Mouse (Mus musculus): ENCODE data around the gene Mrps35. TPM values are rescaled to one million over a fixed set of nuclear protein-coding genes. Genes with fewer than 3 reads are reported as not detected.

The Mrps35 gene
- total RNA-seq, 4 experiments from 2014 or later = 42.8 to 52.5 (median 45.9) TPM

- DNase-seq (ENCODE audit: low spot score in 2 of 2) = no peak
Measured at GRCm38 (mm10) chr6:147086594-147087225, 44.1 kb downstream of the Mrps35 start, which contains the start of gene Mansc4. Gene Mansc4 (minus strand): TSS chr6:147087032.

DNA sequence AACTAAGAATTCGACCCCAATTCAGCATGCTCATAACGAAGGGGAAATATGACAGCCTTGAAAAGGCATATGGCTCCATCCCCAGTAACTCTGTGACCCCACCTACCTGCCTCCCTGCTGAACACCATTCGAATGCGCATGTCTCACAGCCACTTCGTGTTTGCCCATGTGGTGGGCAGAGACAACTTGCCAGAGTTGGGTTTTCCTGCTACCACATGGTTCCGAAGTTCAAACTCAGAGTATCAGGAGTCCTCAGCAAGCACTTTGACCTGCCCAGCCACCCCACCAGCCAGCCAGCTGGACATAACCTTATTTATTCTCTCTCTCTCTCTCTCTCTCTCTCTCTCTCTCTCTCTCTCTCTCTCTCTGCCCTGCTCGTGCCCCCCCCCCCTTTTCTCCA is 45.2 kb downstream of the Mrps35 start:
- DNase-seq (ENCODE audit: low spot score in 2 of 2) = no peak

- DNase-seq (ENCODE audit: low spot score in 2 of 2) = no peak
Measured at GRCm38 (mm10) chr6:147088517-147088916, 46.0 kb downstream of the Mrps35 start.

DNA sequence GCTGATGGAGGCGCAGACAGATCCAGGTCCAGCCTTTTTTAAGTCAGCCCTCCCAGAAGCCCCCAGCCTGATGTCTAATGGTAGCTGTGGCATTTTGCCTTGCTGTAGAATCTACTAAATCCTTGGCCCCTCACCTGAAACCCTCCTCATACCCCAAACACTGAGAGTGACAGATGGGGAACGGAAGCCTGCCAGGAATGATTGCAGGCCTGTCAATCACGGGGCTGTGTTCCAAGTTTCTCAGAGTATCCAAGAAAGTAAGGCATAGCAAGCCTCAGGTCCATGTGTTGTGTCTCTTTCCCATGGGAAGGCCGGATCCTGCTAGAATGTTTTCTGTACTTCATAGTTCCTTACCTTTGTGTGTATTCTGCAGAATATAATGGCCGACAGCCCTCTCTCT is 47.6 kb downstream of the Mrps35 start:
- peak in 1 of 2 experiments; percentile 19 for DNase-seq (ENCODE audit: low spot score in 2 of 2)

DNA sequence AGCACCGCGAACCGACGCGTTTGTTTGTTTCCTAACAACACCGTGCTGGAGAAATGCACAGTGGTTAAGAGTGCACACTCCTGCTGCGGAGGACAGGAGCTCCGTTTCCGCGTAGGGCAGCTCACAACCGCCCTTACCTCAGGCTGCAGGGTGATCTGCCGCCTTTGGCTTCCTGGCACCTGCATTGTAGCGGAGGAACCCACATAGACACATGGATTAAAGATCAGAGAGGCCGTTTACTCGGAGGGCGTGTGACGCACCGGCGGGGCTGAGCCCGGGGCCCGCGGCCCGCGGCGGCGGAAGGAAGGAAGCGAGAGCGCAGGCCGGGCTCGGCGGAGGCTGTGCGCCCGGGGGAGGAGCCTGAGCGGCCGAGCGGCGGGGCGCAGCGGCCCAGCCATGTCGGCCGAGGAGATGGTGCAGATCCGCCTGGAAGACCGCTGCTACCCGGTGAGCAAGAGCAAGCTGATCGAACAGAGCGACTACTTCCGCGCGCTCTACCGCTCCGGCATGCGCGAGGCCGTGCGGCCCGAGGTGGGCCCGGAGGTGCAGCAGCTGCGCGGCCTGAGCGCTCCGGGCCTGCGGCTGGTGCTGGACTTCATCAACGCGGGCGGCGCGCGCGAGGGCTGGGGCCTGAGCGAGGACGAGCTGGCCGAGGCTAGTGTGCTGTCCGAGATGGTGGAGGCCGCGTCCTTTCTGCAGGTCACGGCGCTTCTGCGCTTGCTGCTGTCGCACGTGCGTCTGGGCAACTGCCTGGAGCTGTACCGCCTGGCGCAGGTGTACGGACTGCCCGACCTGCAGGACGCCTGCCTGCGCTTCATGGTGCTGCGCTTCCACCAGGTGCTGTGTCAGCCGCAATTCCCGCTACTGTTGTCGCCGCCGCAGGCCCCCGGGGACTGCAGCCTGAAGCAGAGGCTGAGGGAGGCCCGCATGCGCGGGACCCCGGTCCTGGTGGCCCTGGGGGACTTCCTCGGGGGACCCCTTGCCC is 48.9 kb downstream of the Mrps35 start, which contains the start of gene Klhl42:
TSS of gene Klhl42 (plus strand) at position 244 of the 985 bp plus-strand sequence.
- peak; percentile 29 to 61 for DNase-seq (ENCODE audit: low spot score in 2 of 2)

GRCm38 (mm10) chr6:147092136-147092535 is 49.6 kb downstream of the Mrps35 start:
- DNase-seq (ENCODE audit: low spot score in 2 of 2) = peak; percentile 21 to 44

GRCm38 (mm10) chr6:147094771-147095170 is 52.2 kb downstream of the Mrps35 start:
- DNase-seq (ENCODE audit: low spot score in 2 of 2) = no peak

- DNase-seq (ENCODE audit: low spot score in 2 of 2) = no peak
Measured at GRCm38 (mm10) chr6:147096109-147096508, 53.5 kb downstream of the Mrps35 start.

DNA sequence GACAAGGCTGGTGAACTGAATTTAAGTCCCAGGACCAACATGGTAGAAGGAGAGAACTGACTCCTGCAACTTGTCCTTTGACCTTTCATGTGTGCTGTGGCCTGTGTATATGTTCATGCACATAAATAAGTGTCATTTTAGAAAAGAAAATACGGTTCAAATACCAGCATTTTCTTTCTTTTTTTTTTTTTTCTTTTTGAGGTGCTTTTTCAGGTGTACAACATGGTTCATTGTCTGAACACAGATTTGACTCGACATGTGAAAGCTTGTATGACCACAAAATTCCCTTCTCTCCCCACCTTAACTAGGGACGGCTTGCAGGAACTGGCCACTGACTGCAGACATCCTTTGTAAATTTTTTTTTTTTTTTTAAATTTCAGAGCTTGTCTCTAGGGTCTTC is 54.4 kb downstream of the Mrps35 start:
- no peak for DNase-seq (ENCODE audit: low spot score in 2 of 2)

DNA sequence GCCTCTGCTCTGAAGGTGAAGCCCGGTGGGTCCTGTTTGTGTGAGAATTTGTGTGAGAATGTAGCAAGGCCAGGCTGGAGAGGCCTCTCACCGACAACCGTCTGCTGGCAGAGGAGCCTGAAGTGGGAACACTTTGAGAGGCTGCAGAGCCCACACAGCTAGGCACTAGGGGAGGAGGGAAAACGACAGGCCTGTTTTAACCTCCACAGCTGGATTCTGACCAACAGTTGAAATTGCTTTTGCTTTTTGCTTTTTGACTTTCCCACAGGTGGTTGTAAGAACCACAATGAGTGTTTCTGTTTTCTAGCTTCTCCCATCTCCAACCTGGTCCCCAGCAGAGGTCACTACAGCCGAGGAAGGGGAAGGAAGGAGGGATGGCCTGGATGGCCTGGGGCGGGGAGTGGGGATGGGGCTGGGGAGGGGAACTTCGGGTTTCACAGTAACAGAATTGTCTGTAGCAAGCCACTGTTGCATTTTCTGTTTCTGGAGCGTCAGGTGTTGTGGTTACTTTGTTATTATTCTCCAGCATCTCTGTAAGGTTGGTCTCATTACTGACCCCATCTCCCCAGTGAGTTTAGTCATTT is 54.9 kb downstream of the Mrps35 start:
- DNase-seq (ENCODE audit: low spot score in 2 of 2) = no peak

GRCm38 (mm10) chr6:147099458-147100277 is 57.1 kb downstream of the Mrps35 start:
- no peak for DNase-seq (ENCODE audit: low spot score in 2 of 2)

- DNase-seq (ENCODE audit: low spot score in 2 of 2) = no peak
Measured at GRCm38 (mm10) chr6:147102293-147102692, 59.7 kb downstream of the Mrps35 start.

DNA sequence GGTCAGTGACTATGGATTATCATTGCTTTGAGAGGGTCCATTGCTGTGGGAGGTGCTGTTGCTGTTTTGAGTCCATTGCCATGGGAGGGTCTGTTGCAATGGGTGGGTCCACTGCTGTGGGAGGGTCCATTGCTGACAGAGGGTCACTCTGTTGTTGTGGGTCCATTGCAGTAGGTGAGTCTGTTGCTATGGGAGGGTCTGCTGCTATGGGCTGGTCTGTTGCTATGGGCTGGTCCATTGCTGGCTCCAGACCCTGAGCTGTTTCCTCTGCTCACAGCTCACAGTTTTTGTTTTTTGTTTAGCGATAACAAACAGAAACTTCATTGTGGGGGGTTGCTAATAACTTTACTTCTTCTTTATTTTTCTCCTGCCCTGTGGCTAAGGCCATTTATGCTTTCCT is 63.0 kb downstream of the Mrps35 start:
- no peak for DNase-seq (ENCODE audit: low spot score in 2 of 2)

DNA sequence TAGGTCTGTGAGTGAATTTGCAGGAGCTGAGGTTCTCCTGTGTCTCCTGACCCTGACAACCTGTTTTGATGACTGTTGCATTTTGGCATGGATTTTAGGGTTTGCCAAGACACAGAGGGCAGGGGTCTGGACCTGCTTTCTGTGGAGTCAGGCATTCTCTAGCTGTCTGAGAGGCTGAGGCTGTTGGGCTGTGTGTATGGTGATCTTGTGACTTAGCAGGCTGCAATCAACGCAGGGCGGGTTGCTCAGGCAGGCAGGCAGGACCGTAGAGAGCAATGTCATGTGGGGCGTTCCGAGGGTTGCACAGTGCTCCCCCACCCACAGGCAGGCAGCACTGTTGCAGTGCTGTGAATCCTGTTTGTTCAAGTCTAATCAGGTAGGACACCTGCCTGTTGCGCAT is 64.2 kb downstream of the Mrps35 start:
- no peak for DNase-seq (ENCODE audit: low spot score in 2 of 2)

GRCm38 (mm10) chr6:147109283-147109682 is 66.7 kb downstream of the Mrps35 start:
- DNase-seq (ENCODE audit: low spot score in 2 of 2) = no peak

GRCm38 (mm10) chr6:147116579-147116978 is 74.0 kb downstream of the Mrps35 start:
- DNase-seq (ENCODE audit: low spot score in 2 of 2) = peak; percentile 44 to 83

DNA sequence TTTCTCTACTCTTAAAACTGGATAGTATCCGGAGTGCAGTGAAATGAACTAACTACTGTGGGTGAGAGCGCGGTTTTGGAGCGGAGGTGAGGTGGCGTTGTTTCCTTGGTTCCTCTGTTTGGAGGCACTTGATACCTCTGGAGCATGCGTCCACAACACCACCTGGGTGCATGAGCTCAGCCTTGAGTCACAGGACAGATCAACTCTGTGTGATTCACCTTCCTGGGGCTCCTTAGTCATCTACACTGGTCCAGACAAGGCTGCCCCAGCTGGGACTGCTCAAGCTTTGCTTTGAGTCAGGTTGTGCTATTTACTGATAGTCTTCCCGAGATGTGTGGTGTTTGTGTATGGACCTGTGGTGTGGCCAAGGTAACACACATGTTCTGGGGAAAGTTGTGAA is 75.2 kb downstream of the Mrps35 start:
- DNase-seq (ENCODE audit: low spot score in 2 of 2) = no peak

GRCm38 (mm10) chr6:147118190-147118589 is 75.6 kb downstream of the Mrps35 start:
- no peak for DNase-seq (ENCODE audit: low spot score in 2 of 2)

DNA sequence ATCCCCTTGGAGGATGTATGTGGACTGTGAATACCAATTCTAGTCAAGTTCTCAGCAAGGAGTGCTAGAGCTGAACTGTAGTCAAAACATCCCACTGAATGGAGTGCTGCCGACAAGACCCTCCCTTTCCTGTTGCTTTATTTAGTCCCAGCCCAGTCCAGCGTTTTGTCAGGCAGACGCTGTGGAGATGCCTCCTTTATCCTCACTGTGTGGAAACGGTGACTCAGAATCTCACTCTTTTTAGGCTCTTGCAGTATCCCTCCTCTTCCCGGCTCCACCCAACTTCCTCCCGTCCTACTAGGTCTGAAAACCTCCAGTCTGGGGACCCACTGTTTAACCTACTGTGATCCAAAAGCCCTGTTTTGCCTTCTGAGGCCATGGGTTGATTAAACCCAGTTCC is 78.8 kb downstream of the Mrps35 start:
- no peak for DNase-seq (ENCODE audit: low spot score in 2 of 2)

Data from layer of hippocampus, adult 8-10 months (tissue).